Mouse (Mus musculus) spleen, postnatal 14 days (tissue): ENCODE results near the gene Kcnh4.

Experiments
- DNase-seq, 2 experiments: peaks; one replicate each; pipeline ENCODE4 v3.0.0; 2021 to 2022; ENCODE audit warnings: low spot score in 2 of 2

The Kcnh4 gene

DNA sequence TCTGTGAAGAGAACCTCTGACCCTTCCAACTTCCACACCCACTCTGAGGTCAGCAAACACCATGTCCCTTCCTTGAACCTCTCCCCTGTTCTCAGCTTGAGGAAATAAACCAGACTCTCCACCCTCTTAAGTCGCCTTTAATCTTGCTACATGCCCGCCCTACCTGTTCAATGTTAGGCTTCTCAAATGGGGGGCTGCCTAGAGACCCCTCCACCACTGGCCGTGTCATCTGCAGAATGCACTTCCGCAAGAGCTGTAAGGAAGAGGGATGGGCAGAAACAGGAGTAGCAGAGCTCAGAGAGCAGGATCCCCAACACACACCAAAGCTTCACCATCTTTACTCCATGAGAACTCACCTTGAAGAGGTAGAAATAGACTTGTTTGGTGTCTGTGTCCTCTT lies 48.8 kb downstream of the Kcnh4 start:
- no peak for DNase-seq

DNA sequence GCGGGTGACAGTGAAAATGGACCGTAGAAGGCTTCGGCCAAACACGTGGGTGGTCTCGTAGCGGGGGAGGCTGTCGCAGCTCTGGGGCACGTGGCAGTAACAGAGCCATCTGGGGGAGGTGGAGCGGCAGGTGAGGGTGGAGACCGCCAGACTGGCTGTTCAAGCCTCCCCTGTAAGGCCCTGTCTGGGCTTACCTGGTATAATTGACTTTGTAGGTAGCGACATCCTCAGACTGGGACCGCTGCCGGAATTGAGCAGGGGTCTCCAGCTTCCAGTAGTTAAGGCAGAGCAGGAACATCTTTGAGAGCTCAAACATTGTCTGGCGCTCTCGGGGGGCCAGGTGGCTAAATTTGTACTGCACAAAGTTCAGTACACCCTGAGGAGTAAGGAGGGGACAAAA lies 49.2 kb downstream of the Kcnh4 start:
- DNase-seq: no peak

DNA sequence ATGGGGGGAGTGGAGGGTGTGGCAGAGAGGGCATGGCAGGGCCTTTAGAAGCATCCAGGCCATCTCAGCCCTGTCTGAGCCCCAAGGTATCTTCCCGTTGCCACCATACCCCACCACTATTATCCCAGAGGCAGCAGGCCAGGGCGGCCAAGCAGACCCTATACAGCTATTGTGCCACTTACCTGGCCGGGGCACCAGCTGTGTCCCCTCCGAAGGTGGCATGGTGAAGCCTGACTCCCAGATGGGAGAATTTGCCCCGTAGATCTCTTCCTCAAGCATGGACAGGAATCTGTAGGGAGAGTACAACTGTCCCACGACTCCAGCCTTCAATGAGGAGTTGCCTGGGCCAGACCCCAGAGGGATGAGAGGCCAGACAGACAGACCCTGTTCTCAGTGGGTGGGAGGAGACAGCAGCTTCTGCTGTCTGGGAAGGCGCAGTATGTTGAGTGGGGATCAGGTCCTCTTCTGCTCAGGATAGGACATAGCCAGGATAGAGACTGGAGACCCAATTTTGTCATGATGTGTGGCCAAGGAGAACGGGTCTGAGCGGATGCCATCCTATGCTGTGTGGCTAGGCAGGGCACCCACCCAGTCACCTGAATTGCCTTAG lies 50.4 kb downstream of the Kcnh4 start:
- no peak for DNase-seq

GRCm38 (mm10) chr11:100705095-100705747 lies 54.5 kb downstream of the Kcnh4 start:
- DNase-seq: no peak

DNA sequence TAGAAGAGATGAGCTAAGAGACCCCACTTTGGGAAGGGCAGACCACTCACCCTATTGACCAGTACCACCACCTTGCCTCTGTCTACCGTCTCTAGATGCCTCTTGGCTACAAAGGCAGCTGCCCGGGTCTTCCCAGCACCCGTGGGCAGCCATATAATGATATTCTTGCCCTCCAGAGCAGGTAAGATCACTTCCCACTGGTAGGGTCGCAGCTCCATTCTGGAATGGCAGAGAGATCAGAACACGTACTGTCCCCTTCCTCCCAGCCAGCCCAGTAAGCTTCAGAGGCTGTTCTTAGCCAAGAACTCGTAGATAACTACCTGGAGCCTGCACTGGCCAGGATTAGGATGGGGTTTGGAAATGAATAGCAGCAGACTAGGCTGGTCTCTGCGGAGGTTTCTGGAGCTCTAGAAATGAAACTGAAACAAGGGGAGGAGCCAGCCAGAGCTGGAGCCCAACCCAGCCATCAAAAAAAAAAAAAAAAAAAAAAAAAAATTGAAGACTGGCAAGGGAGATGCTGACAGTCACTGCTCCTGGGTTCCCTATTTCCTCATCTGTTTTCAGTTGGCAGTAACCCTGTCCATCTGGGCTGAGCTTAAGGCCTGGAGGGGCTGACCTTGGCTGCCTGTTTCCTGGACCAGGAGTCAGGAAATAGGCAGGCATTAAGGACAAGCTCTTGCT lies 55.8 kb downstream of the Kcnh4 start, which contains the start of gene Dhx58:
TSS of gene Dhx58 (minus strand) at position 421 of the 681 bp plus-strand sequence.
- no peak for DNase-seq

DNA sequence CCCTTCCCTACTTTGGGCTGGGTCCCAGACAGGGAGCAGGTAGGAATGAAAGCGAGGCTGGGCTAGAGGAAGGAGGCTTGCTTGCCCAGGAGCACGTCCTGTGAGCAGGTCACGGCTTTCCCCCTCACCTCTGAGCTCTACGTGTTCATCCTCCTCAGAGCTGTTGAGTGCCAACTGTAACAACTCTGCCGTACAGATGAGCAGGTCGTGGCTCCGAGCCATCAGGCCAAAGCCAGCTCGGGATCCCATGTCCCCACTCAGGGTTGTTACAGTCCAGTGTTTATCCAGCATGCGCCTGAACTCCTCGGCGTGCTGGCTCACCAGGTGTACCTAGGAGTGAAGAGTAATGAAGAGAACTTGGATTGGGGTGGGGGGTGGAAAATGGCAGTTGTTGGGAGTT lies 56.4 kb downstream of the Kcnh4 start:
- no peak for DNase-seq

DNA sequence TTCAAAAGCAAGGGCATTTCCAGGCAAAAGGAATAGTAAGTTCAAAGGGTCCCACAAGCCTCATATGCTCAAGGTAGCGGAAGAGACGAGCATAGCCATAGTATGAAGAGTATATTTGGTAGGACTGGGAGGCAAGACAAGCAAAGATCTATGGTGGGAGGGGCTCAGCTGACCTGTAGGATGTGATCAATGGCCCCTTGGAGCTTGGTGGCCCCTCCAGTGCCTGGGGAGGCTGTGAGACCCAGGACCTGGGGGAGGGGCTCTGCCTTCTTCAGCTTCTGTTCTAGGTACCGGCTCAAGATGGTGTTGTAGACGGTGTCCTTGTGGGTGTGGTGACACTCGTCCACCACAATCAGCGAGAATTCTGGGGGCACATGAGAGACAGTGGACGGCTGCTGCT lies 56.8 kb downstream of the Kcnh4 start:
- DNase-seq: no peak

GRCm38 (mm10) chr11:100702081-100702851 lies 57.5 kb downstream of the Kcnh4 start:
- peak; percentile 42 to 62 for DNase-seq

DNA sequence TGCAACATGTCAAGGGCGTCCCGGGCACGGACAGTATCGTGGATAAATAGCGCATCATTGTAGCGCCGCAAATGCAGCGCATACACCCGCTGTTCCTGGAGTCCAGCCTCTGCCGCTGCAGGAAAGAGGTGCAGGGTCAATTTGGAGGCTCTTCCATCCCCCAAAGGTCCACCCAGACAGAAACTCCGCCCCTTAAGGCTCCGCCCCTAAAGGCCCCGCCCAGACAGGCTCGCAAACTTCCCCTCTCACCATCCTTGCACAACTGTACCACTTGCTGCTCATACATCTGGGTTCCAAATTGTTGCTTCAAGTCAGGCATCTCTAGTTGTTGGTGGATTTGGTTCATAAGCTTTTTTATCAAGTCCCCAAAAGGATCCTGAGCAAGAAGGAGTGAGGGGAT lies 58.4 kb downstream of the Kcnh4 start:
- DNase-seq: peak; percentile 65 to 68

DNA sequence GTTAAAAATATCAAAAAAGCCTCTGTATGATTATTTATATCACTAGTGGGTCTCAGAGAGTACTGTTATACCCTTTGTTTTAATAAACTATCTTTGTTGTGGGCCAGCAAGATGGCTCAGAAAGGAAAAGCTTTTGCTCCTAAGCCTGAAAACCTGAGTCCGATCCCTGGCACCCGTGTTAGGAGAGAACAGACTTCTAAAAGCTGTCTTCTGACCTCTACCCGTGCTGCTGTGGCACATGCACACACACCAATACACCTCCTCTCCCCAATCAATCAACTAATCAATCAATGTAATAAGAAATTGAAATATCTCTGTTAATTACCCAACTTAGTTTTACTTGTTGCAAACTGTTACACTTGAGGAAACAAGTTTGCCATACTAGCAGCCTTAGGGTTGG lies 59.0 kb downstream of the Kcnh4 start:
- DNase-seq: no peak

DNA sequence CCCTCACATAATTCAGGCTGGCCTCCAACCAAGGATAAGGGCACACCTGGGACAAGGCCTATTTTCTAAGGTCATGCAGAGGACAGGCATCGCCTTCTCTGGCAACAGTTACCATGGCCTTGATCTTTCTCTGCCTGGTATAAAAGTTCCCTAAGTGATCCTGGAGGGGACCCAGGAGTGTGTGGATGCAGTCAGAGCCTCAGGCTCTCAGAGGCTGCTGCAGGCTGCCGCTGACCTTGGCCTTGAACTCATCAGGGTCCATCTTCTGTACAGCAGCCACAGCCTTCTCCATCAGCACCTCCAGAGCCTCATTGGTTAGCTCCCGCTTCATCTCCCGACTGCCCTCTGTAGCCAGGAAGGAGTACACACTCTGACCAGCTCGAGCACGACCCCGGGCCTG lies 61.8 kb downstream of the Kcnh4 start:
- DNase-seq: no peak

GRCm38 (mm10) chr11:100694926-100695325 lies 64.8 kb downstream of the Kcnh4 start:
- peak; percentile 56 to 77 for DNase-seq

DNA sequence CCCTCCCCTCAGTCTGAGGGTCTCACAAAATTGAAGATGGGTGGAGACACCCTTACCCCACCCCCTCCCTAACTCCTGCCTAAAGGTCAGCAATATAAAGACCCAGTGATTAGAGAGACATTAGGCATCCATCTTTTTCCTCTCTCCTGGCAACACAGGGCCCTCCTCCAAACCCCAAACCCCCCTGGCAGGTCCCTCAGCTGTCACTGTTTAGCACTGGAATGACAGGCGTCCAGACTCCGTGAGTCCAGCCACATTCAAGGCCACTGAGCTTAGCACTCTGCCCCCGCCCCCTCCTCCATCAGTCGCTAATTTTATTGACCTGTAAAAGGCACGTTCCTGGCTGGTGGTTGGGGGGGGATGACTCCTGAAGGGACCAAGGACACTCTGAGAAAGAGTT lies 66.6 kb downstream of the Kcnh4 start:
- no peak for DNase-seq

DNA sequence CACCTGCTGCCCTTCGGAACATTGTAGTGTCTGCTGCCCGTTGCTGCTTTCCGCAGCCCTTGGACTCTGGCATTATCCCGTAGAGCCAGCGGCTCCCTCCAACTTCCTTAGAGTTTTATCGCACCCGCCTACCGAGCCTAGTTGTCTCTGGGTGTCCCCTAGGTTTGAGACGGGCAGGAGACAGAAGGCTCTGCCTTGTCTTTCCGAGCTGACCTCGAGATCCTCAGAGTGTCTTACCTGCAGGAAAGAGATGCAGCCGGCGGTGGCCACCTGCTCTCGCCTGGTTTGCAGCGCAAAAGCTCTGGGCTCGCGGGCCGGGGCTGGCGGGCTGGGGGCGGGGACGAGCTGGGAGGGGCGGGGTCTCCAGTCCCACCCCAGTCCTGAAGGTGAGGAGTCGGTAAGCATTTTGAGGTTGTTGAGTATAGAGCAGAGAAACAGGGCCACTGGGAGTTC lies 67.6 kb downstream of the Kcnh4 start, which contains the start of gene Zfp385c:
TSS of gene Zfp385c (minus strand) at position 292 of the 453 bp plus-strand sequence.
- DNase-seq: no peak

DNA sequence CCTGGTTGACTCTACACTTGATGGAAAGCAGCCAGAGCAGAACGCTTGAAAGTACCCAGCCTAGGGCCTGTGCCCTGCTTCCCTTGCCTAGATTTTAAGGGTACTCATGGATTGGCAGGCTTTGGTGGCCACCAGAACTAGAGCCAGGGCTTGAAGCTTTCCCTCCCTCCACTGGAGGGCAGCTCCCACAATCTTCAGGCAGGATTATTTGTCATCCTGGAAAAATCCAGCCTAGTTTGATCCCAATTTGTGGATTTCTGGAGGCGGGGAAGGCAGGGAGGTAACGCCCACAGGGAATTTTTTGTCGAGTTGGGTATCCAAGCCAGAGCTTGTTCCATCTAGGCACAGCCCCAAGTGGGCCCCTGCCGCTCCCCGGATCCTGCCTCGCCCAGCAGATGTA lies 69.4 kb downstream of the Kcnh4 start:
- no peak for DNase-seq
